8 mouse cellular contexts compared by ENCODE assay signal in genomic region chr16:93917712-93918678, GRCm38 (mm10). TPM values are rescaled to one million over a fixed set of nuclear protein-coding genes. Genes with fewer than 3 reads are reported as not detected.
A peak's percentile ranks its signal among the peaks of the same experiment; 100 is the strongest.
DNase-seq lines count a peak whose midpoint lies in the region; ATAC-seq and TF ChIP-seq lines count a peak whose summit lies in the region.

No protein-coding gene starts in this region.

- H3K27me3 ChIP-seq in forebrain, embryonic 10.5 days (ENCODE audit: poor library complexity, severe bottlenecking): no peaks in the 10 kb centered on the region
- no peaks in the 10 kb centered on the region for H3K27me3 ChIP-seq in heart, embryonic 15.5 days
- no peaks in the 10 kb centered on the region for H3K27me3 ChIP-seq in liver, embryonic 15.5 days
- no peaks in the 10 kb centered on the region for H3K27me3 ChIP-seq in neural tube, embryonic 12.5 days (replicated peaks)
- H3K27me3 ChIP-seq in stomach, postnatal 0 days (ENCODE audit: control insufficient read depth, insufficient read depth, low read length): no peaks in the 10 kb centered on the region

- H3K4me2 ChIP-seq in heart, embryonic 15.5 days: peak overlapping the region; percentile 39; the same call in 1 of the 2 replicates
- peak overlapping the region; percentile 33; the same call in 1 of the 2 replicates for H3K4me2 ChIP-seq in liver, embryonic 15.5 days
- H3K4me2 ChIP-seq in neural tube, embryonic 12.5 days (replicated peaks): peak overlapping the region; percentile 52
- H3K4me2 ChIP-seq in stomach, postnatal 0 days (replicated peaks; ENCODE audit: low read depth): 0 out of 2 replicates have a peak overlapping the region, but pooled peaks have one; percentile 25

- H3K27ac ChIP-seq in forebrain, embryonic 10.5 days: peak overlapping the region; percentile 62
- H3K27ac ChIP-seq in heart, embryonic 15.5 days: no peak overlapping the region
- no peak overlapping the region for H3K27ac ChIP-seq in liver, embryonic 15.5 days (replicated peaks)
- no peak overlapping the region for H3K27ac ChIP-seq in neural tube, embryonic 12.5 days
- no peak overlapping the region for H3K27ac ChIP-seq in stomach, postnatal 0 days (replicated peaks)

- no peak overlapping the region for H3K9ac ChIP-seq in heart, embryonic 15.5 days
- no peak overlapping the region for H3K9ac ChIP-seq in liver, embryonic 15.5 days
- no peak overlapping the region for H3K9ac ChIP-seq in neural tube, embryonic 12.5 days
- H3K9ac ChIP-seq in stomach, postnatal 0 days (ENCODE audit: low read length): no peak overlapping the region

- DNase-seq in c-Kit-negative CD71-positive TER-119-positive erythroid progenitor cells, embryonic 14.5 days (ENCODE audit: low read depth, low spot score): peak; percentile 68
- DNase-seq in forebrain, embryonic 10.5 days (ENCODE audit: extremely low spot score, low spot score): peak; percentile 82
- peak; percentile 85 to 92 for DNase-seq in kidney, postnatal 25 days
- peak; percentile 87 for DNase-seq in stomach, postnatal 0 days (ENCODE audit: low spot score)

- no peaks in the 10 kb centered on the region for H3K9me3 ChIP-seq in forebrain, embryonic 10.5 days
- H3K9me3 ChIP-seq in heart, embryonic 15.5 days (replicated peaks): no peaks in the 10 kb centered on the region
- no peaks in the 10 kb centered on the region for H3K9me3 ChIP-seq in liver, embryonic 15.5 days (replicated peaks)
- no peaks in the 10 kb centered on the region for H3K9me3 ChIP-seq in neural tube, embryonic 12.5 days
- H3K9me3 ChIP-seq in stomach, postnatal 0 days (ENCODE audit: control insufficient read depth, low read length): no peaks in the 10 kb centered on the region

- H3K4me3 ChIP-seq in forebrain, embryonic 10.5 days: peak overlapping the region; percentile 36
- H3K4me3 ChIP-seq in heart, embryonic 15.5 days: no peak overlapping the region
- H3K4me3 ChIP-seq in liver, embryonic 15.5 days (replicated peaks): no peak overlapping the region
- H3K4me3 ChIP-seq in neural tube, embryonic 12.5 days: no peak overlapping the region
- no peak overlapping the region for H3K4me3 ChIP-seq in stomach, postnatal 0 days (ENCODE audit: low read depth, low read length)

- no peak for TF ChIP-seq EP300 in stomach, postnatal 0 days (optimal IDR thresholded peaks at IDR 0.05)

- 38% methylated on average over 22 of the region's 22 CpGs for WGBS in forebrain, embryonic 10.5 days
- 34% methylated on average over 22 of the region's 22 CpGs for WGBS in heart, embryonic 15.5 days
- 28% methylated on average over 22 of the region's 22 CpGs for WGBS in liver, embryonic 15.5 days (ENCODE audit: insufficient replicate concordance)
- 41% methylated on average over 22 of the region's 22 CpGs for WGBS in neural tube, embryonic 12.5 days
- WGBS in stomach, postnatal 0 days: 25% methylated on average over 22 of the region's 22 CpGs

- H3K4me1 ChIP-seq in forebrain, embryonic 10.5 days: peaks cover 9% of the 10 kb centered on the region; the same call in 1 of the 2 replicates
- H3K4me1 ChIP-seq in heart, embryonic 15.5 days (replicated peaks): 0 out of 2 replicates have a peak, but pooled peaks cover 2% of the 10 kb centered on the region
- peaks cover 8% of the 10 kb centered on the region for H3K4me1 ChIP-seq in liver, embryonic 15.5 days (replicated peaks)
- H3K4me1 ChIP-seq in neural tube, embryonic 12.5 days: peaks cover 6% of the 10 kb centered on the region
- no peaks in the 10 kb centered on the region for H3K4me1 ChIP-seq in stomach, postnatal 0 days (replicated peaks; ENCODE audit: control insufficient read depth, insufficient read depth)

- peak; percentile 80 for ATAC-seq in CD4-positive, CD25-positive, alpha-beta regulatory T cell, adult 4 months
- peak; percentile 37; the same call in 1 of the 2 replicates for ATAC-seq in heart, embryonic 15.5 days (replicated peaks; ENCODE audit: insufficient number of reproducible peaks, insufficient read depth, low FRiP score, low read depth)
- peak; percentile 56 for ATAC-seq in liver, embryonic 15.5 days (ENCODE audit: insufficient read depth)
- peak; percentile 61 for ATAC-seq in neural tube, embryonic 12.5 days (ENCODE audit: low FRiP score, low read depth)
- peak; percentile 62 for ATAC-seq in stomach, postnatal 0 days (ENCODE audit: low FRiP score, low TSS enrichment)

- H3K36me3 ChIP-seq in forebrain, embryonic 10.5 days (replicated peaks): no peaks in the 10 kb centered on the region
- H3K36me3 ChIP-seq in heart, embryonic 15.5 days: no peaks in the 10 kb centered on the region
- no peaks in the 10 kb centered on the region for H3K36me3 ChIP-seq in liver, embryonic 15.5 days (replicated peaks)
- no peaks in the 10 kb centered on the region for H3K36me3 ChIP-seq in neural tube, embryonic 12.5 days
- H3K36me3 ChIP-seq in stomach, postnatal 0 days (ENCODE audit: control insufficient read depth, insufficient read depth, low read length): no peaks in the 10 kb centered on the region

- peak; percentile 89 for TF ChIP-seq CTCF in stomach, postnatal 0 days (IDR thresholded peaks at IDR 0.05; ENCODE audit: low read depth)

RNA-seq across cellular contexts. Expression of gene Chaf1b, which starts 34.3 kb away (rescaled TPM):
- 10 to 100 TPM; 15.2 to 25.6 TPM for polyA plus RNA-seq in CD4-positive, CD25-positive, alpha-beta regulatory T cell, adult 4 months (2017; shearing (Covaris generic))
- polyA plus RNA-seq in forebrain, embryonic 10.5 days (2016; fragmentation: Nextera tagmentation; extraction: Ambion mirVana): 154 and 157 TPM in 2 replicates
- polyA plus RNA-seq in heart, embryonic 15.5 days (2015; fragmentation: Nextera tagmentation; extraction: Ambion mirVana): 31.5 and 39.9 TPM in 2 replicates
- 40.1 and 40.3 TPM in 2 replicates for polyA plus RNA-seq in liver, embryonic 15.5 days (2015; fragmentation: Nextera tagmentation; extraction: Ambion mirVana)
- polyA plus RNA-seq in neural tube, embryonic 12.5 days (2016; fragmentation: Nextera tagmentation; extraction: Ambion mirVana): 49.5 and 49.7 TPM in 2 replicates
- 18.9 and 19.8 TPM in 2 replicates for polyA plus RNA-seq in stomach, postnatal 0 days (2015; fragmentation: Nextera tagmentation; extraction: Ambion mirVana)
